Mouse (Mus musculus) erythroblast, adult 5-6 weeks (primary cell): Measurements from ENCODE around the gene Mcm3. TPM values are rescaled to one million over a fixed set of nuclear protein-coding genes. Genes with fewer than 3 reads are reported as not detected.

Experiments
- ATAC-seq: replicated peaks from 2 replicates; pipeline ENCODE4 v1.8.0; 2016; ENCODE audit warnings: moderate number of reproducible peaks, mild to moderate bottlenecking, moderate TSS enrichment, inconsistent platforms; ENCODE audit not compliant: poor library complexity, low FRiP score, severe bottlenecking
- total RNA-seq, 2 experiments: library from RNA; stranded (forward) in 1 of 2; stranded (reverse) in 1 of 2; fragments of 150-400 nt in 1 of 2; fragments of 200-764, 138-1000 nt in 1 of 2; gene quantifications; 2 replicates each; pipeline versions ENCODE4 v1.2.3 to v1.2.4; 2015 to 2017; ENCODE audit warnings: low replicate concordance in 2 of 2

Mcm3 gene
- 125 and 131 TPM in 2 replicates for total RNA-seq (2015; ENCODE audit: low replicate concordance)
- 61.2 and 67.2 TPM in 2 replicates for total RNA-seq (2017; ENCODE audit: low replicate concordance)

GRCm38 (mm10) chr1:20819771-20820605 lies at the start of gene Mcm3:
Gene Mcm3, minus strand, starts transcription at chr1:20820312.
- ATAC-seq: peak; percentile 99

GRCm38 (mm10) chr1:20868036-20868435 lies 47.9 kb upstream of the Mcm3 start:
- ATAC-seq: no peak

- no peak for ATAC-seq
Measured at GRCm38 (mm10) chr1:20867241-20867902, 47.3 kb upstream of the Mcm3 start.

- no peak for ATAC-seq
Measured at GRCm38 (mm10) chr1:20863452-20864172, 43.5 kb upstream of the Mcm3 start.

GRCm38 (mm10) chr1:20861865-20862264 lies 41.8 kb upstream of the Mcm3 start:
- no peak for ATAC-seq

GRCm38 (mm10) chr1:20860775-20861174 lies 40.7 kb upstream of the Mcm3 start:
- no peak for ATAC-seq

GRCm38 (mm10) chr1:20856924-20857902 lies 37.1 kb upstream of the Mcm3 start:
- no peak for ATAC-seq

- ATAC-seq: no peak
Measured at GRCm38 (mm10) chr1:20839911-20840310, 19.8 kb upstream of the Mcm3 start.

- no peak for ATAC-seq
Measured at GRCm38 (mm10) chr1:20836551-20837125, 16.5 kb upstream of the Mcm3 start.

GRCm38 (mm10) chr1:20833141-20833511 lies 13.0 kb upstream of the Mcm3 start:
- ATAC-seq: no peak

GRCm38 (mm10) chr1:20832473-20833140 lies 12.5 kb upstream of the Mcm3 start:
- ATAC-seq: no peak

GRCm38 (mm10) chr1:20830546-20830945 lies 10.4 kb upstream of the Mcm3 start:
- no peak for ATAC-seq

- ATAC-seq: no peak
Measured at GRCm38 (mm10) chr1:20828061-20828460, 7.9 kb upstream of the Mcm3 start.

- ATAC-seq: no peak
Measured at GRCm38 (mm10) chr1:20825036-20825435, 4.9 kb upstream of the Mcm3 start.

GRCm38 (mm10) chr1:20823906-20824305 lies 3.8 kb upstream of the Mcm3 start:
- ATAC-seq: no peak

GRCm38 (mm10) chr1:20823471-20823870 lies 3.4 kb upstream of the Mcm3 start:
- ATAC-seq: no peak

- no peak for ATAC-seq
Measured at GRCm38 (mm10) chr1:20820959-20821358, 847 bp upstream of the Mcm3 start.

GRCm38 (mm10) chr1:20817596-20817995 lies 2.5 kb downstream of the Mcm3 start:
- no peak for ATAC-seq

GRCm38 (mm10) chr1:20817172-20817571 lies 2.9 kb downstream of the Mcm3 start:
- no peak for ATAC-seq
